Mouse (Mus musculus) layer of hippocampus, adult 9-11 months (tissue): ENCODE measurements around the gene Macc1.
"Not testable (repeated sequence)": the region's sequence is repeated elsewhere in the genome, so short reads cannot be mapped to it uniquely, and the experiment has no call there.

Source experiments
- DNase-seq: peaks from one replicate; pipeline ENCODE4 v3.0.0; 2022

The Macc1 gene

GRCm38 (mm10) chr12:119313970-119314369 lies at the start of gene Macc1:
Gene Macc1 (plus strand): TSS chr12:119314270.
- DNase-seq: no peak

DNA sequence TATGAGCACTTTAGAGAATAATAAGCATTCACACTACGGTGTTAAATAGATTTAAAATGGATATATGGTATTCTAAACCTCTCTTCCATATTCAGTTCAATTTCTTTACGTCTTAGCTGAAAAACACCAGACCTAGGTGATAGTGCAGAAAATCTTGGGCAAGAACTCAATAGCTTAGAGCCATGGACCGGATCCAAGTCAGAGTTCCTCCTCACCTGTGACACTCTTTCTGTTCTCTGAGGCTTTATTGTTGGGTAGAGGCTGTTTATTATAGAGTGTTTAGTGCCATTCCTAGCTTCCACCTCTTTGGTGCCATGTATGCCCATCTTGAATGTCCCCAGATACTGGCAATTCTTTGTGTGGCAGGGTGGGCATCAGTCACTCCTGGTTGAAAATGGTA lies 49.6 kb upstream of the Macc1 start:
- no peak for DNase-seq

DNA sequence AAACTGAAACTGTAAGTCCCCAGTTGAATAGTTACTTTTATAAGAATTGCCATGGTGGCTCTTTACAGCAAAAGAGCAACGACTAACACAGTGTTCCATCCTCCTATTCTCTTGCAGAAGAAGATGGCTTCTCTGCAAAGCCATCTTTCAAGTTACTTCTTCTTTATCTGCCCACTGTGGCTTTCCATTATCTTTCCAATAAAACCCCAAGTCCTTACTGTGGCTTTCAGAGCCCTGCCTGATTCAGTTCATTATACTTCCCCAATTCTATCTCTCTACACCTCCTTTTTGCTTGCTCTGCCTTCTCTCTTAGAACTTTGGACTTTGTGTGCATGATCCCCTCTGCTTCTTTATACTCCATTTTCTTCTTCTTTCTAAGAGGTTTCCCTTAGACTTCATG lies 45.3 kb upstream of the Macc1 start:
- DNase-seq: no peak

DNA sequence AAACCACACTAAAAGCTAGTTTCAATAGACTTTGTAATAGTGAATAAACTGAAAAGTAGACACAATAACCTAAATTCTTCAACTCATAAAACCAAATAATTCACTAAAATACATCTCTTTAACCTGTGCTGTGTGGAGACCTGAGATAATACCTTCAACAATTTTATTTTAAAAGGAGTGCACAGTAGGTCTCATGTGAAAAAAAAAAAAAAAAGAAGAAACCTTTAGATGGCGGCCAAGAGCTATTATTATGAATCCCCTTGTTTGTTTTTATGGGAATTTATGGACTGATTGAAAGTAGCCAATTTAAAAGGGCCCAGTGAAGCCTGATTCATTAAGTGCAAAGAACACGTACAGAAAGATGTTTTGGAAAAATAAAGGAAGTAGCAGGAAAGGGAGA lies 44.0 kb upstream of the Macc1 start:
- no peak for DNase-seq

GRCm38 (mm10) chr12:119271964-119272363 lies 42.1 kb upstream of the Macc1 start:
- DNase-seq: no peak

GRCm38 (mm10) chr12:119273605-119274004 lies 40.5 kb upstream of the Macc1 start:
- no peak for DNase-seq

DNA sequence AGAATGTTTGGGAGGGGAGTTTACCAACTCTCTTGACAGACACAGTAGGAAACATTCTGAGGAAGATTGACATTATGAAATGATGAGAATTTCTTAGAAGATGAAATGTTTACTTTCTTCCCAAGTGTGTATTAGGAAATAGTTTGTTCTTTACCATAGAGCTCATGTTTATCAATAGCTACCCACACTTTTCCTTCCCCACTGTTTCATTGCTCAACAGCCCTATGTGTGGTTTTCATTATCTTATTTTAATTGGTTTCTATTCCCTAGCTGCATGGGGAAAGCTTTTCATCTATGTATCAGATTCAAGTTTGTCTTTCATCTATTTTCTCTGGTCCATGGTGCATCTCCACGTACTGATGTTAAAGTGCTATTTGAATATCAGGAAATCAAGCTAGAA lies 37.8 kb upstream of the Macc1 start:
- DNase-seq: no peak

DNA sequence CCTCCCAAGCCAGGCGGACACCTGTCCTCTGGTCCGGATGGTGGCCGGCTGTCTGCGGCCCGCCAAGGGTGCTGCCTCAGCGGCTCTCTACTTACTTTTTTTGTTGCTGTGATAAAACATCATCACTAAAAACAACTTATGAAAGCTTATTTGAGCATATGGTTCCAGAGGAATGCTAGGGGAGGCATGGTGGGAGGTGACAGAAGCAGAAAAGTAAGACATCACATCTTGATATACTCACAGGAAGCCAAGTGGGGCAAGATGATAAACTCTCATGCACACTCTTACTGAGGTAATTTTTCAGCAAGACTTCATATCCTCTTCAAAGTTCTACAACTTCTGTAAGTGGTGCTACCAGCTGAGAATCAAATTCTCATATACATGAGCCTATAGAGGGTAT lies 22.5 kb upstream of the Macc1 start:
- no peak for DNase-seq

DNA sequence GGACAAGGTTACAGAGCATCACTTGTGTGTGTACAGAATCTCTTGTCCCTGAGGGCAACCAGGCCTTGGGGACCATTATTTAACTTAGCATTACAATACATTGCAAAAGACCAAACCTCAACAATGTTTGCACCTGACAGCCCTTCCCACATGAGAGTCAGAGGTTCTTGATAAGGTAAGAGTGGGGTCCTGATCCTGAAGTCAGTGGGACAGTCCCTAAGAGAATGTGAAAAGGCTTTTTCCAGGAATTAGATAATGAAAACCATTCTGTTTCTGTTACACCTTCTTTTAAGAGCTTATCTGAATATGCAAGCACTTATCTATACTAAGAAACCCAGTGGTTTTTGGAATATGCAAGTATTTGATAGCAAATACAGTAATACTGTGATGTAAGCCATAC lies 10.5 kb upstream of the Macc1 start:
- DNase-seq: no peak

GRCm38 (mm10) chr12:119313014-119313763 lies 881 bp upstream of the Macc1 start:
- no peak for DNase-seq

DNA sequence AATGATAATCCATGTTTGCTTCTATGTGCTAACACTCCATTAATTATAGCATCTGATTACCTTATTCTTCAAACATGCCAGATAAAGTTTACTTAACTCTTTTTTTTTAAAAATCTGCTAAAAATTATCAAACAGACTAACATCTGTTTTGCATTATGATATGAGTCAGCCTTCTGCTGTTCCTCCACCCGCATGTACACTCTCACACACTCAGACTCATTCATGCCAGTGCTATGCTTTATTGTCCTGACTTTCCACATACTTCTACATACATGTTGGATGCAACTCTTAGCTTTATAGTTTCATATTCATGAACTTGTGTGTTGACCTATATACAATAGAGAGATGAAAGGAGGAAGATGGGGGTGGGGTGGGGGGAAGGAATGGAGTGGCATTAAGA lies 4.7 kb downstream of the Macc1 start:
- no peak for DNase-seq

GRCm38 (mm10) chr12:119325400-119325799 lies 11.3 kb downstream of the Macc1 start:
- no peak for DNase-seq

- no peak for DNase-seq
Observed at GRCm38 (mm10) chr12:119330644-119331043, 16.6 kb downstream of the Macc1 start.

DNA sequence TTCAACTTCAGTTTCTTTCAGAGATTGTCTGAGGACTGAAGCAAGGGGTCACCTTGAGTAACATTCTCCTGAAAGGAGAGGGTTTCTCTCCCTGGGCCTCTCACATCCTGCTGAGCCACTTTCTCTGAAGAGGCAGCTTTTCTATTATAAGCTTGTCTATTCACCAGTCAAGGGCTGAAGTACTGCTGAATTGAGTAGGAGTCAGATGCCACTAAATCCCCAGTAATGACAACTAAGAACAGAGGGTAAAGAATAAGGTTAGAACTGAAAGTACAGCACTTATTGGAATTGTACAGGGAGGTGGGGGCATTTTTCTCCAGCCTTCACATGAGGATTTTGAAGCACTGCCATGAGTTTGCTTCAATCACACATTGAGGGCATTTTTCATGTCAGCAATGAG lies 19.3 kb downstream of the Macc1 start:
- DNase-seq: no peak

- not testable (repeated sequence) for DNase-seq
Observed at GRCm38 (mm10) chr12:119352579-119352978, 38.5 kb downstream of the Macc1 start.

- peak; percentile 54 for DNase-seq
Observed at GRCm38 (mm10) chr12:119357418-119358241, 43.6 kb downstream of the Macc1 start.

GRCm38 (mm10) chr12:119358242-119358515 lies 44.1 kb downstream of the Macc1 start:
- DNase-seq: no peak

GRCm38 (mm10) chr12:119365041-119365440 lies 51.0 kb downstream of the Macc1 start:
- no peak for DNase-seq

DNA sequence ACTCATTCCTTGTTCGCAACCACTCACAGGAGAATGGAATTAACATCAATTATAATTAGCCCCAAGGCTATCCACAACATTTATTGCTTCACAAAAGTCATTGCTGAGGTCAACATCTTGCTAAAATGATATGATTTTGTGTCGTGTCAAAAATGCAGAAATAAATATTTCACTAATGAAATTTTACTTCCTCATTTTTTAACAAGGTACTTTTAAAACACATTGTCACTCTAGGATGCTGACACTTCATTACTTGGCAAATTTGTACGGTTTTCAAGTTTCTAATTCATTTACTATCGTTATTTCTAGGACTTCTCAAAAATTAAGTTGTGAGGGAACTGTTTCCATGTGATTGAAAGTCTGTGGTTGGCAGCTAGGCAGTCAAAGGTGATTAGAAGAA lies 55.8 kb downstream of the Macc1 start:
- no peak for DNase-seq

- DNase-seq: no peak
Observed at GRCm38 (mm10) chr12:119372359-119372758, 58.3 kb downstream of the Macc1 start.

- no peak for DNase-seq
Observed at GRCm38 (mm10) chr12:119376879-119377278, 62.8 kb downstream of the Macc1 start.

- no peak for DNase-seq
Observed at GRCm38 (mm10) chr12:119381839-119382238, 67.8 kb downstream of the Macc1 start.

GRCm38 (mm10) chr12:119386243-119386642 lies 72.2 kb downstream of the Macc1 start:
- no peak for DNase-seq

GRCm38 (mm10) chr12:119386650-119387049 lies 72.6 kb downstream of the Macc1 start:
- no peak for DNase-seq

DNA sequence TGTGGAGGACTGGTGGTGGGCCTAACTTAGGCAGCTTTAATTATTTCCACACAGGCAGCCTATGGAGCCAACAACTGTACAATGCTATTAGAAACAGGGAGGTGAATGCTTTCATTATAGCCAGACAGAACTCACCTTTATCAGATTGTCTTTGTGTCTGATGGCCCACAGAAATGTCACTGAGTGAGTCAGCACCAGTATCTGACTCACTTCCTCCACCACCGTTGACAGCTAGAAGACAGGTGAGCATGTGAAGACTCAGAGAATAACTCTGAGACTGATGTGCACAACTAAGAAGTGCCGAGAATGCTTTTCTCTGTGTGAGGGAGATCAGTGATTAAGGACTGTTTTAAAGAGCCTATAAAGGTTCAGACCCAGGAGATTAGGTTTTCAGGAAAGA lies 73.9 kb downstream of the Macc1 start:
- DNase-seq: no peak
